Mouse (Mus musculus): ENCODE measurements around the gene Entr1.

- no peak for TF ChIP-seq CTCF (IDR thresholded peaks at IDR 0.05; ENCODE audit: insufficient read depth, low read length)
- no peak for TF ChIP-seq POLR2A (IDR thresholded peaks at IDR 0.05; ENCODE audit: borderline replicate concordance, extremely low read depth, low read depth, low read length)
Measured at GRCm38 (mm10) chr2:26348241-26348640, 40.9 kb downstream of the Entr1 start.
